Mouse (Mus musculus): Measurements from ENCODE around the gene Ccdc13.
A peak's percentile ranks its signal among the peaks of the same experiment; 100 is the strongest.

Ccdc13 gene

DNA sequence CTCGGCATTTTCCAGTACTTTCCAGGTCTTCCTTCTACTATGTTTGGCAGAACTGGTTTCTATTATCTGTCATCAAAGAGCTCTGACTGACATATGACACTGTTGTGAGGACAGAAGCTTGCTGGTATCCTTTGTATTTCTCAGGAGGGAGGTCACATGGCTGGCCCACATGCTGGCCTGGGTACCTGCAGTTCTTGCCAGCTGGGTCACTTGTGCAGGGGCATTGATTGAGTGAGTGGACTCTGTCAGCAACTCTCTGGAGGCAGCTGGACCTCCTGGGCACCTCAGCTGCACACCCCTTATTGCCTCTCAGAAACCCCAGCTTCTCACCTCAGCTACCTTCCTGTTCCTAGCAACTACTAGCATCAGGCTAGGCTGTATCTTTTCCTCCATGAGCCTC is 31.7 kb downstream of the Ccdc13 start:
- DNase-seq (ENCODE audit: low spot score in 2 of 2): no peak

DNA sequence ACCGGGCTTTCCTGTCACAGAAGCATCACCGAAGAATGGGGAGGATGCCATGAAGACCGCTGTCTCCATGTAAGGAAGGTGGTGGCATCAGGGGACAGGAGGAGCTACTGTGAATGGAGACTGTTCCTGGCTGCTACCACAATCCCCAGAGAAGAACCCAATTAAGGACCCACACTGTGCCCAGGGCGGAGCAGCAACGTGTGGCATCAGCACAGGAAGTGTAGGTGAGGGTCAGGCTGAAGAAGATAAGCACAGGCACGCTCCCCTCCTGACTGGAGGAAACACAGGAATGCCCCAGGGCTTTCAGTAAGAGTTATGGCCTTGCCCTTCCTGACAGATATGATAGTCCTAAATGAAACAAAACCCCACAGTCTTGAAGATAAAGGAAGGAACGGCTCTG is 36.5 kb downstream of the Ccdc13 start:
- DNase-seq (ENCODE audit: low spot score in 2 of 2): no peak

GRCm38 (mm10) chr9:121798887-121799520 is 40.3 kb downstream of the Ccdc13 start:
- no peak for DNase-seq (ENCODE audit: low spot score in 2 of 2)

DNA sequence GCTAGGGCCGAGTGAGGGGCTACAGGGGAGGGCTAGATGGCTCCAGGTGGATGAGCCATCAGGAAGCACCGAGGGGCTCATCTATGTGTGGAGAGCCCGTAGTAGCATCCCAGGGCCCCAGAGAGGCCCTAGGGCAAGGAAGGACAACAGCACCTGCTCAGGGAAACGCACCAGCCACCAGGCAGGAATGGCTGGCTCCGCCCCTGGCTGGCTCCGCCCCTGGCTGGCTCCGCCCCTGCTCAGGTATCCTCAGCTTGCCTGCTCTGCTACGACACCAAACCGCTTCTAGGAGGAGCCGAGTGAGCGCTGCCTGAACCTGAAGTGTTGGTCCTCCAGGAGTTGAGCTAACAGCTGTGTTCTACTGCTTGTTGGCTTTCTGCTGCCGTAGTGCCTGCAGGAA is 41.5 kb downstream of the Ccdc13 start:
- no peak for DNase-seq (ENCODE audit: low spot score in 2 of 2)

DNA sequence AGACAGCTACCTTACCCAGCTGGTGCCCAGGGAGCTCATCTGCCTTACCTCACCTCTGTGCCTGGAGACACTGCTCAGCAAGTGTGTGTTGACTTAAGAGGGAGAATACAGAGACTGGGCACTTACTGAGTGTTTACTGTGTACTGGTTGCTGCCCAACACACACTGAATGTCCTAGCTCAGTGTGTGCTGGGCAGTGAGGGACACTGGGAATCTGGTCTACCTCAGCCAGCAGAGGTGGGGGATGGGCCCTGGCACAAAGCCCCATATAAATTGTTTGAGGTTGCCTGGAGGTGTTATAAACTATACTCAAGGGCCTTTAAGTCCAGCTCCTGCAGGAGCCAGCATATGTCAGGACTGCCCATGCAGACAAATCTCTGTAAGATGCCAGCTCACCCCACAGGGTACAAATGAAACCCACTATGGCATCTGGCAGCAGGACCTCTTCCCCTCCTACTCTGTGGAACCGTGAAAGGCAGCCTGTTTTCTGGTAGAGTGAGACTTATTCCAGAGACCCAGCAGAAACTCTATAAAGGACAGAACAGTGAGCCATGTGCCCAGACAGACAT is 44.2 kb downstream of the Ccdc13 start:
- DNase-seq (ENCODE audit: low spot score in 2 of 2): no peak

DNA sequence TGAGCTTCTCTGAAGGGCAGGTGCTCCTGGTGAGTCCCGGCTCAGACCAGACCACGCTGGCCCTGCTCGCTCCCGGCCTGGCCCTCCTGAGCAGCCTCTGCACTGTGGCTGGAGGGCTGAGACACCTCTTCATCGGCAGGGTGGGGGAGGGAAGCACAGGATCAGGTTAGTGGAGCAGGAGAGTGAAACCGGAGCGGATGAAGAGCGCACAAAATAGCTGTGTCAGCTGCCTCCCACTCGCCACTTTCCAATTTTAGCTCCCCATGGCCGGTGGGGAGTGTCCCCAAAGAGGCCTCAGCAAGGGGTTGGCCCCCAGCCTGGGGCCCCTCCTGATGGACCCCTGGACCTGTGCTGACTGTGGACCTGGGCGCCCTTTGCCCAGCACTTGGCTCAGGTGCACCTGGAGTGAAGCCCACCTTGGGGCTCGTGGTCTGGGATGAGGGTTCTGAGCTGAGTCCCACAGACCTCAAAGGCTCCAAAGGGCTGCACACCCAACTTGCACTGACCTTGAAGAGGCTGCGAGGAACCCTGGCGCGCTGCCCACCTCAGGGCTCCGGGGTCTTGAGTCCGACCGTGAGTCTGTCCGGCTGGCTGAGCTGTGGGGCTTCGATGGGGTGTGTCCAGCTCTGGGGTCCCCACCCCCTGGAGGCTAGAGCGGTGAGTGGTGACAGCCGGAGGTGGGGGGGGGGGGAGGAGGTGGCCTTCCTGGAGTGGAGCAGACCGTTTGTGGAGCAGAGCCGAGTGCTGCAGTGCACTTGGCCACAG is 47.3 kb downstream of the Ccdc13 start, which contains the start of gene Hhatl:
TSS of gene Hhatl (minus strand) at position 751 of the 765 bp plus-strand sequence.
- DNase-seq (ENCODE audit: low spot score in 2 of 2): no peak

DNA sequence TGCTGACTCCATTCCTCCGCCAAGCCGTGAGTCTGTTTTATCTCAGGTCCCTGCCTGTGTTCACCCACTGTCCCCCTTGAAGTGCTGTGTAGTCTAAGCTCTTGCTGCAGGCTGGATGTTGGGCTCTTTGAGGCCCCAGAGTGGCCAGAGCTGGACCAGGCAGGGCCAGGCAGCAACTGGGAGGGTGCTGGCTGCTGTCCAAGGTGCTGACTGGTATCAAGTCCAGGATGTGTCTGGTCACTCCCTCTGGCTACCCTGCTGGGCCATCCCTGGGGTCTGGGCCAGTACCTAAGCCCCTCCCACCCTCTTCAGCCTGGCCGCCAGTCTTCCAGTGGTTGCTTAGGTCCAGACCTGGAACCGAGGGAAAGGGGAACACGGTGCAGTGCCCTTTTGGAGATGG is 48.1 kb downstream of the Ccdc13 start:
- DNase-seq (ENCODE audit: low spot score in 2 of 2): peak in 1 of 2 experiments; percentile 58

DNA sequence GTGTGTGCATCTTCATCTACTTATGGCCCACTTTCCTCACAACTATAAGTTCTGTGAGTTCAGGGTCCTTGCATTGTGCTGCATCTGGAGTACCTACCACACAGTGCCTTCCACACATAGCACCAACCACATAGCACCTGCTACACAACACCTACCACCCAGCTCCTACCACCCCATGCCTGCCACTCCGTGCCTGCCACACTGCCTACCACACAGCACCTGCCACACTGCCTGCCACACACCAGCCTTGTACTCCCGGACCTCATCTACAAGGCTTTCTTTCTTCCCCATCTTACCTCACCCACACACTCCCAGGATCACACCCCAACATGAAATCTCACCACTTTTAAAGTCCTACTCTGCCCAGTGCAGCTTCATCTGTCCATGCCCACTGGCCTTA is 52.9 kb downstream of the Ccdc13 start:
- DNase-seq (ENCODE audit: low spot score in 2 of 2): no peak

- no peak for DNase-seq (ENCODE audit: low spot score in 2 of 2)
These were observed 54.0 kb downstream of the Ccdc13 start for GRCm38 (mm10) chr9:121785261-121785660.

GRCm38 (mm10) chr9:121784801-121785200 is 54.5 kb downstream of the Ccdc13 start:
- no peak for DNase-seq (ENCODE audit: low spot score in 2 of 2)

DNA sequence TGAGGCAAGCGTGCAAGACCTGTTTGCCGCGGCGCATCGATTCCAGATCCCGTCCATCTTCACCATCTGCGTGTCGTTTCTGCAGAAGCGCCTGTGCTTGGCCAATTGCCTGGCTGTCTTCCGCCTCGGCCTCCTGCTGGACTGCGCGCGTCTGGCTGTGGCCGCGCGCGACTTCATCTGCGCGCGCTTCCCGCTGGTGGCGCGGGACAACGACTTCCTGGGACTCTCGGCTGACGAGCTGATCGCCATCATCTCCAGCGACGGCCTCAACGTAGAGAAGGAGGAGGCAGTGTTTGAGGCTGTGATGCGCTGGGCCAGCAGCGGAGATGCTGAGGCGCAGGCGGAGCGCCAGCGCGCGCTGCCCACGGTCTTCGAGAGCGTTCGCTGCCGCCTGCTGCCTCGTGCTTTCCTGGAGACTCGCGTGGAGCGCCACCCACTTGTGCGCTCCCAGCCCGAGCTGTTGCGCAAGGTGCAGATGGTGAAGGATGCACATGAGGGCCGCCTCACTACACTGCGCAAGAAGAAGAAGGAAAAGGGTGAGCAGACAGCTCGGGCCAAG is 61.1 kb downstream of the Ccdc13 start:
- peak; percentile 83 to 88 for DNase-seq (ENCODE audit: low spot score in 2 of 2)

DNA sequence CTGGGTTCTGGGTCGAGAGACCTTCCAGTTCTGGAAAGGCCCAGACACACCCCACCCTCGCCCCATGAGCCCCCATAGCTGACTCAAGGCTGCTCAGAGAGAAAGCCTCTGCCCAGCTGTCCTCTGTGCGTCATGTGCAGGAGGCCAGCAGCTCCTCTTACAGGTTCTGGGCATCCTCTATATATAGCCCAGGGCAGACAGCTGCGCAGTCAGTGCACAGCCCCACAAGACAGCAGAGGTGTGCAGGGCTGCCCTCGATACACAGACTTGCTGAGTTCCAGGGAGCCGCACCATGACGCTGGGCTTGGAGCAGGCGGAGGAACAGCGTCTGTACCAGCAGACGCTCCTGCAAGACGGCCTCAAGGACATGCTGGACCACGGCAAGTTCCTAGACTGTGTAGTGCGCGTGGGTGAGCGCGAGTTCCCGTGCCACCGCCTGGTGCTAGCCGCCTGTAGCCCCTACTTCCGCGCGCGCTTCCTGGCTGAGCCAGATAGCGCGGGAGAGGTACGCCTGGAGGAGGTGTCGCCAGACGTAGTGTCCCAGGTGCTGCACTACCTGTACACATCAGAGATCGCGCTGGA is 61.7 kb downstream of the Ccdc13 start, which contains the start of gene Klhl40:
TSS of gene Klhl40 (plus strand) at position 124 of the 582 bp plus-strand sequence.
- peak in 1 of 2 experiments; percentile 55 for DNase-seq (ENCODE audit: low spot score in 2 of 2)

DNA sequence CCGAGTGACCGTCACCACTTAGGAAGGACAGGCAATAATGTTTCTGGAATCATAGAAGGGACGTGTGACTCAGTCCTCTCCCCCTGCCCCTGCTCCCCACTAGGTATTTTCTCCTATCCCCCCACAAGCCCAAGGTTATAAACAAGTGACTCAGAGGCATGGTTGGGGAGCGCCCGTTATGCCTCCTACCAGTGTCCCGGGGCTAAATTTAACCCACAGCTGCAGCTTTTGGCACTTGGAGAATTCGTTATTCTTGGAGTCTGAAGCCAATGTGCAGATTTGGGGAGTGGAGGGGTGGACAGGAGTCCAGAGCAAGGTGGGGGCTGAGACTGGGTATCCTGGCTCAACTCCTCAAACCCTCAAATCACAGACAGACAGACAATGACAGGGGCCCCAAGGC is 62.8 kb downstream of the Ccdc13 start:
- DNase-seq (ENCODE audit: low spot score in 2 of 2): no peak

DNA sequence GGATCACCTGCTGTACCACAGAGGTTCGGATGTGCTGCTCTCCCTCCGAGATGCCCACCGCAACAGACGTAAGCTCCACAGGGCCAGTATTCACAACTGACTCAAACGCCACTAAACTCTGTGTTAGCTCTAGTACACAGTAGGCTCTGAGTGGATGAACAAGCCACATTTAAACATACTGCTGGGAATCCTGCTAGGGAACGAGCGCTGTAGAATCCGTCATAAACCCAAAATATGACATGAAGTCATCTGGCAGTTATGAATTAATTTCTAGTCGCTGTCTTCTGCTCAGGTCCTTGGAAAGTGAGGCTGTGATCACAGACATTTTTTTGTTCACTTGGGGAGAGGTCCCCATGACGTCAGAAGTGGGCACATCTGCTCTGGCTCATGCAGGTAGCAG is 63.3 kb downstream of the Ccdc13 start:
- no peak for DNase-seq (ENCODE audit: low spot score in 2 of 2)

- DNase-seq (ENCODE audit: low spot score in 2 of 2): no peak
These were observed 66.8 kb downstream of the Ccdc13 start for GRCm38 (mm10) chr9:121772412-121772811.

- peak in 1 of 2 experiments; percentile 50 for DNase-seq (ENCODE audit: low spot score in 2 of 2)
These were observed 74.0 kb downstream of the Ccdc13 start for GRCm38 (mm10) chr9:121765166-121765855.

DNA sequence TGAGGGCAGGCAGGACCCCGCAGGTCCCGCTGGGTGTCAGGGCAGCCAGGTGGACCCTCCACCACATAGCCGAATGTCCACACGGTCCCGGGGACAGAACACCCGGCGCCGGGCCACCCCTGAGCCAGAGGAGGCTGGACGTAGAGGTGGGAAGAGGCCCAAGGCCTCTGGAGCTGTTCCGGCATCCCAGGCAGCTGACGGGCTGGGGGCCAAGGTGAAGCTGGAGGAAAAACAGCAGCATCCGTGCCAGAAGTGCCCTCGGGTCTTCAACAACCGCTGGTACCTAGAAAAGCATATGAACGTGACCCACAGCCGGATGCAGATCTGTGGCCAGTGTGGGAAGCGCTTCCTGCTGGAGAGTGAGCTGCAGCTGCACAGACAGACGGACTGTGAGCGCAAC is 75.5 kb downstream of the Ccdc13 start:
- DNase-seq (ENCODE audit: low spot score in 2 of 2): peak in 1 of 2 experiments; percentile 64

DNA sequence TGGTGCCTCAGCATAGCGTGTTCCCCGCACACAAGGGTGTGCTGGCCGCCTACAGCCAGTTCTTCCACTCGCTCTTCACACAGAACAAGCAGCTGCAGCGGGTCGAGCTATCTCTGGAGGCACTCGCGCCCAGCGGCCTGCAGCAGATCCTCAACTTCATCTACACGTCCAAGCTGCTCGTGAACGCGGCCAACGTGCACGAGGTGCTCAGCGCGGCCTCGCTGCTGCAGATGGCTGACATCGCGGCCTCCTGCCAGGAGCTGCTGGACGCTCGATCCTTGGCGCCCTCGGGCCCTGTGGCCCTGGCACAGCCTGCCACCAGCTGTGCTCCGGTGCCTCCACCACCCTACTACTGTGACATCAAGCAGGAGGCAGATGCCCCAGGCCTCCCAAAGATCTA is 76.5 kb downstream of the Ccdc13 start:
- peak in 1 of 2 experiments; percentile 48 for DNase-seq (ENCODE audit: low spot score in 2 of 2)

GRCm38 (mm10) chr9:121762248-121762647 is 77.0 kb downstream of the Ccdc13 start:
- peak in 1 of 2 experiments; percentile 34 for DNase-seq (ENCODE audit: low spot score in 2 of 2)

DNA sequence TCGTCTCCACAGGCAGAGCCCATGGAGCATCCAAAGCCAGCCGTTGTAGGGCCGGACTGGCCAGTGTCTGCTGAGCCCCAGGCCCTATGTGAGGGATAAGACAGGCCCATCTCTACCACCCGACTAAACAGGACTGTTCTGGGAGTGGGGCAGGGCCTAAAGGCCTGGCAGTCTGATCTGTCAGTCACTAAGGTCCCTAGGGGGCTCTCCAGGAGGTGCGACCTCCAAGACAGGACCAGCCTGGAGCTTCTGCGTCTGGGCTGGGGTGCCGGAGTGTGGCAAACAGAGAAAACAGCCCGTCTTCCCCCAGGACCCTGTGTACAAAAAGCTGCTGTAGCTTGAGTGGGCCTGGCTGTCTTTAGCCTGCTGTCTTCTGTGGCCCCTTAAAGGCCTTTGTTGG is 77.5 kb downstream of the Ccdc13 start:
- peak in 1 of 2 experiments; percentile 37 for DNase-seq (ENCODE audit: low spot score in 2 of 2)

DNA sequence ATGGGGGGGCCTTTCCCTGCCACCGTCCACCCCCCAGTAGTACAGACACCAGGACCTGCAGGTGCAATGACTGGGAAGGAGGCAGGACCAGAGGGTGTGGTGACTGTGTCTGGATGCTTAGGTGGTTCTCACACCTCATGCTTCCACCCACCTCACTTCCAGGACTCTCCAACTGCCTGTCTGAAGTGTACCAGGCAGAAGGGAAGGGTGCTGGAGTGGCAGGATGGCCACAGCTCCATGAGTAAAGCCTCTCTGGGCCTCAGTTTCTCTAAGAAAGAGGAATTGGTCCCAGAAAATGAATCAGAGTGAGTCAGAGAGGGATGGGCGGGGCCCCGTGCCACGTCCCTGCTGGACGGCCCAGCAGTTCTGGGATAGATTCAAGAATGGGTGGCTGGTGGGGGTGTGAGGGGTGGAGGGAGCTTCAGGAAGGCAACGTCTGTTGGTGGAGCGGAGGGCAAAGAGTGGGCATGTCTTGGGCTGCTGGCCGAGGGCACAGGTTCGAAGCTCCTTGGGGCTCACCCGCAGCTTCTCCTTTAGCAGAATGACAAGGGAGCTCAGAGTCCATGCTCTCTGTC is 78.1 kb downstream of the Ccdc13 start:
- peak in 1 of 2 experiments; percentile 29 for DNase-seq (ENCODE audit: low spot score in 2 of 2)

Data from right cerebral cortex, postnatal 10 days (tissue).